In genomic region chr8:92362396-92363115, GRCm38 (mm10) we compare ENCODE assay signal across 10 mouse cellular contexts. TPM values are rescaled to one million over a fixed set of nuclear protein-coding genes. Genes with fewer than 3 reads are reported as not detected.
DNase-seq lines count a peak whose midpoint lies in the region; ATAC-seq lines count a peak whose summit lies in the region.
"Had no signal": no experiment of that assay in that cellular context is flagged by ENCODE, and none has a peak within 500 bp of the region (broad histone marks: within the 10 kb centered on the region; RNA-seq: fewer than 3 reads in every experiment).

No protein-coding gene starts in this region.

- peaks cover 22% of the 10 kb centered on the region for H3K4me1 ChIP-seq in limb, embryonic 11.5 days (ENCODE audit: control insufficient read depth, insufficient read depth, low read length)
- H3K4me1 ChIP-seq in neural tube, embryonic 14.5 days (ENCODE audit: control insufficient read depth, insufficient read depth, low read length): peaks cover 11% of the 10 kb centered on the region; the same call in 1 of the 2 replicates

- peak overlapping the region; percentile 43; the same call in 1 of the 2 replicates for H3K4me2 ChIP-seq in limb, embryonic 11.5 days (ENCODE audit: low read depth, severe bottlenecking)
- H3K4me2 ChIP-seq in neural tube, embryonic 14.5 days (ENCODE audit: low read depth, low read length): peak overlapping the region; percentile 38

- WGBS in limb, embryonic 11.5 days: 1% methylated on average over 15 of the region's 15 CpGs
- WGBS in neural tube, embryonic 14.5 days: 1% methylated on average over 15 of the region's 15 CpGs

- H3K9ac ChIP-seq in limb, embryonic 11.5 days (ENCODE audit: low read length): no peak overlapping the region
- H3K9ac ChIP-seq in neural tube, embryonic 14.5 days (replicated peaks; ENCODE audit: low read depth, low read length): no peak overlapping the region

- intact Hi-C loops in left cerebral cortex, postnatal 4 days (cut with DNase I): loop anchor here (5.0 kb wide), 2 partner anchors 310 to 360 kb away; partner anchors contain the start of gene Irx6

- no peaks in the 10 kb centered on the region for H3K36me3 ChIP-seq in limb, embryonic 11.5 days (ENCODE audit: control insufficient read depth, insufficient read depth, low read length)
- no peaks in the 10 kb centered on the region for H3K36me3 ChIP-seq in neural tube, embryonic 14.5 days (ENCODE audit: control insufficient read depth, insufficient read depth, low read length)
- H3K36me3 ChIP-seq: G1E had no signal

- peak overlapping the region; percentile 20; the same call in 1 of the 2 replicates for H3K4me3 ChIP-seq in limb, embryonic 11.5 days (ENCODE audit: low read depth, low read length)
- H3K4me3 ChIP-seq in neural tube, embryonic 14.5 days (ENCODE audit: low read depth, low read length): peak overlapping the region; percentile 19

- ATAC-seq in limb, embryonic 11.5 days (ENCODE audit: insufficient number of reproducible peaks, low FRiP score, low TSS enrichment, low read depth): no peak
- no peak for ATAC-seq in neural tube, embryonic 14.5 days (ENCODE audit: low read depth)

- H3K27ac ChIP-seq in limb, embryonic 11.5 days (replicated peaks; ENCODE audit: low read depth, low read length): no peak overlapping the region
- H3K27ac ChIP-seq in neural tube, embryonic 14.5 days (ENCODE audit: low read depth, low read length): peak overlapping the region; percentile 59; the same call in 1 of the 2 replicates

- H3K9me3 ChIP-seq in limb, embryonic 11.5 days (ENCODE audit: control insufficient read depth, low read length): no peaks in the 10 kb centered on the region
- H3K9me3 ChIP-seq in neural tube, embryonic 14.5 days (ENCODE audit: control insufficient read depth, low read length): no peaks in the 10 kb centered on the region

- peak; percentile 20 for DNase-seq in kidney, adult 18-20 months
- no peak for DNase-seq in kidney, adult 11 months
- DNase-seq in fibroblast of lung, adult 2 months (ENCODE audit: low read depth): peak; percentile 40
- peak; percentile 60 for DNase-seq in limb, embryonic 11.5 days (ENCODE audit: low spot score)
- no peak for DNase-seq in left cerebral cortex, postnatal 4 days
- DNase-seq in retina, embryonic 14.5 days (ENCODE audit: low spot score): no peak

- peaks cover 82% of the 10 kb centered on the region for H3K27me3 ChIP-seq in limb, embryonic 11.5 days (ENCODE audit: control insufficient read depth, insufficient read depth, low read length)
- peaks cover 22% of the 10 kb centered on the region for H3K27me3 ChIP-seq in neural tube, embryonic 14.5 days (ENCODE audit: control insufficient read depth, insufficient read depth, low read length)

RNA-seq across cellular contexts. Expression of gene Irx5, which starts 5.1 kb away (rescaled TPM):
- 11.2 and 15.4 TPM in 2 replicates for polyA plus RNA-seq in limb, embryonic 11.5 days (2014; fragmentation: Nextera tagmentation; extraction: Ambion mirVana)
- polyA plus RNA-seq in neural tube, embryonic 14.5 days (2014; fragmentation: Nextera tagmentation; extraction: Ambion mirVana): 5.7 and 6.3 TPM in 2 replicates
- not detected for total RNA-seq in left cerebral cortex, postnatal 4 days (2021)
- total RNA-seq: left cerebral cortex, postnatal 25 days; neutrophil, adult 5-6 weeks had no signal

Comparison
In these comparisons a context has a peak if more than half of its experiments do, and no peak if none do; other contexts are left out.
1. DNase-seq: peak in kidney, adult 18-20 months (single experiment), fibroblast of lung, adult 2 months (single experiment) and limb, embryonic 11.5 days (single experiment); none in kidney, adult 11 months (single experiment), left cerebral cortex, postnatal 4 days (single experiment) and retina, embryonic 14.5 days (single experiment).